Mouse (Mus musculus): ENCODE results near the gene Sfta2. TPM values are rescaled to one million over a fixed set of nuclear protein-coding genes. Genes with fewer than 3 reads are reported as not detected.

Gene Sfta2
- polyA plus RNA-seq (2017; shearing (Covaris generic)), result not detected

DNA sequence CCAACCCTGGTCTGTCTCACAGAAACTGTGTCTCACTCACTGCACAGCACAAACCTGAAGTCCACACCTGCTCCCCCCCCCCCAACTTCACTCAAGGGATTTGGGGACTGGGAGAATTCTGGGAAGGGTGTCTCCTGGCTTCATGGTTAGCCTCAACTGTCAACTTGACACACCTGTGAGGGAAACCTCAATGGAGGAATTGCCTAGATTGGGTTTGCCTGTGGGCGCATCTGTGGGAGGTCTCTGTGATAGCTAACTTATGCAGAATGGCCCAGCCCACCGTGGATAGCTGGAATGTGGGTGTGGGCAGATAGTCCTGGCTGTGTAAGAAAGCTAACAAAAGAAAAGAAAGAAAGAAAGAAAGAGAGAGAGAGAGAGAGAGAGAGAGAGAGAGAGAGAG, at the start of gene Sfta2:
Sfta2 (plus strand) TSS at position 301 of the 400 bp plus-strand sequence.

DNA sequence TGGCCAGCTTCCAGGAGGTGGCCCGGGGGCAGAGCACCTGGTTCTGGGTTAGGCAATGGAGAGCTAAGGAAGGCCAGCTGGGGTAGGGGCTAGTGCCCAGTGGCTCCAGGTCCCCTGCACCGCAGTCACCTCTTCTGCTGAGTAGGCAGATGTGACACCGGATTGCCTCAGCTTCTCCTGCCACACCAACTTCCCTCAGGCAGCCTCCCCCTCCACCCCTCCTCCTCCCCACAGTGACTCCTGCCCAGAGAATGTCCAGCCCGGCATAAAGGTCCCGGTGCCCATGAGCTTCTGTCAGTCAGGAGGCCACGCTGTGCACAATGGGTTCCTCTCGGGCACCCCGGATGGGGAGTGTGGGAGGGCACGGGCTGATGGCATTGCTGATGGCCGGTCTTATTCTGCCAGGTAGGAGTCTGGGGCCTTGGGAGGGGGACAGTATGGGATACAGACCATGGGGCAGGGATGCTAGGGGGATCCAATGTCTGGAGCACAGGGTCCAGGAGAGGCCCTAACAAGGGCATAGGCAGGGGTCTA, 49.4 kb upstream of the Sfta2 start, which contains the start of gene Cdsn:
Cdsn (plus strand) TSS at position 248 of the 534 bp plus-strand sequence.

GRCm38 (mm10) chr17:35567150-35567549, 34.2 kb upstream of the Sfta2 start, which contains the start of gene 2300002M23Rik:
Gene 2300002M23Rik, plus strand, starts transcription at chr17:35567450.

GRCm38 (mm10) chr17:35626537-35626936, 25.2 kb downstream of the Sfta2 start, which contains the start of gene Gm9573:
Gene Gm9573, minus strand, starts transcription at chr17:35626637.

GRCm38 (mm10) chr17:35643609-35644236, 42.4 kb downstream of the Sfta2 start, which contains the start of gene Mucl3:
Gene Mucl3, minus strand, starts transcription at chr17:35643695.

GRCm38 (mm10) chr17:35667334-35668065, 66.2 kb downstream of the Sfta2 start, which contains the start of gene Vars2:
Gene Vars2, minus strand, starts transcription at chr17:35667592.

DNA sequence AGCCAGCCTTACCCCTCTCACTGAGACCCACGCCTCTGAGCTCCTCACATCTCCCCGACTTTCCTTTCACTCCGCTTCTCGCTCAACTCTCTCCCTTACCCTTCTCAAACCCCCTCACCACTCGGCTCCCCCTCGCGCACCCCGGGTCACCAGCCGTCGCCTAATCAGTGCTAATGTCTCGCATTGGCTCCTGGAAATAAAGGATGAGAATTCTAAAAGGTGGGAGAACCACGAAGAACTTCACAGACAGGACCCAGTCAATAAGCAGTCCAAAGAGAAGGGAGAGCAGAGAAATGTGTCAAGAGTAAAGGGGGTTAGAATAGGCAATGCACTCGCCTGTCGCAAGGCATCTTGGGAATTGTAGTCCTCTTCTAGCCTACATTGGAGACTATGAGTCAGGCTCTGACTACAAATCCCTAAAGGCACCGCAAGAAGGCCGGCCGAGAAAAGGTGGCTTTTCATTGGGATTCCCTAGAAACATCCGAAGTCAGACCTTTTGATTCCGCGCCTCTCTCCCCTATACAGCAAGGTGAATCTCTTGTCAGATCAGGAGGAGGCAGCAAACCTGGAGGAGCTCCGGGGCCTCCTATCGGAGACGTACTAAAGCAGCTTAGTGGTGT, 72.2 kb downstream of the Sfta2 start, which contains the start of gene Gtf2h4:
Gtf2h4 (minus strand) TSS at position 324 of the 620 bp plus-strand sequence.

Other genes with a start within 250 kb of the Sfta2 start
- 10 to 100 TPM; 45.4 to 61.9 TPM for gene H2-Q4, start 221.9 kb upstream of the Sfta2 start, polyA plus RNA-seq (2017; shearing (Covaris generic))
- gene H2-Q6, start 176.7 kb upstream of the Sfta2 start, polyA plus RNA-seq (2017; shearing (Covaris generic)), result 100 to 1,000 TPM; 448 to 693 TPM
- 1,000 to 10,000 TPM; 1,586 to 2,503 TPM for gene H2-Q7, start 162.4 kb upstream of the Sfta2 start, polyA plus RNA-seq (2017; shearing (Covaris generic))
- gene H2-Q10, start 131.5 kb upstream of the Sfta2 start, polyA plus RNA-seq (2017; shearing (Covaris generic)), result 10 to 100 TPM; 13.2 to 21.8 TPM
- not detected for gene Pou5f1, start 95.5 kb upstream of the Sfta2 start, polyA plus RNA-seq (2017; shearing (Covaris generic))
- 10 to 100 TPM; 31.6 to 32.0 TPM for gene Tcf19, start 84.7 kb upstream of the Sfta2 start, polyA plus RNA-seq (2017; shearing (Covaris generic))
- 1 to 10 TPM; 7.6 to 8.0 TPM for gene Cchcr1, start 84.4 kb upstream of the Sfta2 start, polyA plus RNA-seq (2017; shearing (Covaris generic))
- not detected for gene Psors1c2, start 68.3 kb upstream of the Sfta2 start, polyA plus RNA-seq (2017; shearing (Covaris generic))
- gene Cdsn, start 49.4 kb upstream of the Sfta2 start, polyA plus RNA-seq (2017; shearing (Covaris generic)), result under 1 TPM in 1 of 2 experiments, not detected in 1; 0.12 TPM
- under 1 TPM in 1 of 2 experiments, not detected in 1; 0.12 TPM for gene 2300002M23Rik, start 34.1 kb upstream of the Sfta2 start, polyA plus RNA-seq (2017; shearing (Covaris generic))
- not detected for gene Gm9573, start 25.1 kb downstream of the Sfta2 start, polyA plus RNA-seq (2017; shearing (Covaris generic))
- gene Mucl3, start 42.1 kb downstream of the Sfta2 start, polyA plus RNA-seq (2017; shearing (Covaris generic)), result under 1 TPM in 1 of 2 experiments, not detected in 1; 0.06 TPM
- gene Vars2, start 66.0 kb downstream of the Sfta2 start, polyA plus RNA-seq (2017; shearing (Covaris generic)), result 10 to 100 TPM; 22.3 to 24.8 TPM
- gene Gtf2h4, start 72.2 kb downstream of the Sfta2 start, polyA plus RNA-seq (2017; shearing (Covaris generic)), result 10 to 100 TPM; 18.2 to 20.7 TPM
- 1 to 10 TPM; 6.1 to 8.7 TPM for gene Ddr1, start 103.1 kb downstream of the Sfta2 start, polyA plus RNA-seq (2017; shearing (Covaris generic))
- gene Ier3, start 220.1 kb downstream of the Sfta2 start, polyA plus RNA-seq (2017; shearing (Covaris generic)), result 10 to 100 TPM in 1 of 2 experiments, under 1 TPM in 1; 0.19 to 14.0 TPM
- gene Flot1, start 221.7 kb downstream of the Sfta2 start, polyA plus RNA-seq (2017; shearing (Covaris generic)), result 10 to 100 TPM; 59.0 to 61.4 TPM
- gene Tubb5, start 236.8 kb downstream of the Sfta2 start, polyA plus RNA-seq (2017; shearing (Covaris generic)), result 100 to 1,000 TPM; 114 to 135 TPM
- 1 to 10 TPM; 4.1 to 7.9 TPM for gene Mdc1, start 240.0 kb downstream of the Sfta2 start, polyA plus RNA-seq (2017; shearing (Covaris generic))

Measured in activated CD4-positive, CD25-positive, alpha-beta regulatory T cell (primary cell).